Mouse (Mus musculus) liver, postnatal 0 days (tissue): ENCODE data around the gene Lin54. TPM values are rescaled to one million over a fixed set of nuclear protein-coding genes. Genes with fewer than 3 reads are reported as not detected.
"Not testable (repeated sequence)": the region's sequence is repeated elsewhere in the genome, so short reads cannot be mapped to it uniquely, and the experiment has no call there.

ENCODE experiments used
- ATAC-seq: fragments of 200-750 bp; cut with Nextera tagmentation; 2 replicates; pipeline ENCODE4 v1.8.0; 2017; ENCODE audit warnings: mild to moderate bottlenecking, moderate library complexity
- DNase-seq: peaks from one replicate; pipeline ENCODE4 v3.0.0-alpha.2; 2016
- H3K27ac ChIP-seq: fragments of 300-500 bp; sonication (generic); 2 replicates; pipeline ENCODE4 v1.5.1; 2014; ENCODE audit warnings: antibody characterized with exemption, moderate library complexity, mild to moderate bottlenecking, low read depth
- H3K27me3 ChIP-seq: fragments of 300-500 bp; sonication (generic); 2 replicates; pipeline ENCODE4 v1.6.1; 2014; ENCODE audit warnings: low read length, control low read depth, mixed read lengths; ENCODE audit not compliant: insufficient read depth
- H3K36me3 ChIP-seq: fragments of 300-500 bp; sonication (generic); replicated peaks from 2 replicates; pipeline ENCODE4 v1.6.1; 2014; ENCODE audit warnings: mild to moderate bottlenecking, control low read depth, low read length, moderate library complexity, mixed read lengths; ENCODE audit not compliant: insufficient read depth
- H3K4me1 ChIP-seq: fragments of 300-500 bp; sonication (generic); 2 replicates; pipeline ENCODE4 v1.6.1; 2014; ENCODE audit warnings: antibody characterized with exemption, mild to moderate bottlenecking, control low read depth; ENCODE audit not compliant: insufficient read depth
- H3K4me2 ChIP-seq: fragments of 300-500 bp; sonication (generic); 2 replicates; pipeline ENCODE4 v1.6.1; 2014; ENCODE audit warnings: low read depth, mild to moderate bottlenecking, low read length, moderate library complexity, mixed read lengths
- H3K4me3 ChIP-seq: fragments of 300-500 bp; sonication (generic); 2 replicates; pipeline ENCODE4 v1.5.1; 2014; ENCODE audit warnings: low read depth, low read length
- H3K9ac ChIP-seq: fragments of 300-500 bp; sonication (generic); replicated peaks from 2 replicates; pipeline ENCODE4 v1.6.1; 2014; ENCODE audit warnings: mild to moderate bottlenecking, moderate library complexity
- H3K9me3 ChIP-seq: fragments of 300-500 bp; sonication (generic); 2 replicates; pipeline ENCODE4 v1.6.1; 2016; ENCODE audit warnings: mild to moderate bottlenecking, control low read depth, low read length, mixed read lengths
- CTCF ChIP-seq: sonication (generic); IDR thresholded peaks from 2 replicates; pipeline ENCODE4 v1.5.1; 2016; ENCODE audit warnings: antibody characterized with exemption, low read depth
- EP300 ChIP-seq: IDR thresholded peaks from 2 replicates; pipeline ENCODE4 v1.6.1; 2016; ENCODE audit warnings: antibody characterized with exemption, low read depth, mild to moderate bottlenecking
- WGBS: fragments of 180-500 bp; shearing (Covaris S2); extraction: QIAGEN DNeasy Blood & Tissue Kit; methylation state at CpG from one replicate; pipeline ENCODE4 v1.1.7; 2014; ENCODE audit not compliant: insufficient replicate concordance; 5-methylcytosine and 5-hydroxymethylcytosine counted together
- polyA plus RNA-seq: library from polyadenylated mRNA; unstranded; fragments of >200 nt; fragmentation: Nextera tagmentation; extraction: Ambion mirVana; gene quantifications from 2 replicates; pipeline ENCODE4 v1.2.1, GENCODE M21; 2015

Lin54 gene
- polyA plus RNA-seq, 1 experiment from 2014 or later = 4.7 TPM

- H3K4me1 ChIP-seq = peaks cover 34% of the 10 kb centered on the region
- WGBS = under 1% methylated on average over 53 of the region's 53 CpGs
- DNase-seq = peak; percentile 94
Observed at GRCm38 (mm10) chr5:100429344-100430075, 70.9 kb downstream of the Lin54 start.

GRCm38 (mm10) chr5:100428734-100429343, 71.6 kb downstream of the Lin54 start:
- DNase-seq (no peak), ATAC-seq (peak; percentile 42)
- TF ChIP-seq CTCF (no peak), EP300 (no peak)
- Histone ChIP-seq H3K4me2 (peak overlapping the region; percentile 95), H3K9ac (peak overlapping the region; percentile 83), H3K27ac (peak overlapping the region; percentile 92), H3K4me3 (peak overlapping the region; percentile 69), H3K36me3 (peaks cover 17% of the 10 kb centered on the region), H3K27me3 (no peaks in the 10 kb centered on the region), H3K4me1 (peaks cover 34% of the 10 kb centered on the region), H3K9me3 (no peaks in the 10 kb centered on the region)
- under 1% methylated on average over 20 of the region's 20 CpGs for WGBS

More at GRCm38 (mm10) chr5:100429344-100430075, 70.9 kb downstream of the Lin54 start:
- Histone ChIP-seq H3K27ac (peak overlapping the region; percentile 92), H3K9me3 (no peaks in the 10 kb centered on the region), H3K4me2 (peak overlapping the region; percentile 95), H3K27me3 (no peaks in the 10 kb centered on the region), H3K9ac (peak overlapping the region; percentile 84), H3K36me3 (peaks cover 14% of the 10 kb centered on the region), H3K4me3 (peak overlapping the region; percentile 69)
- TF ChIP-seq CTCF = no peak
- TF ChIP-seq EP300 = peak; percentile 77
- peak; percentile 99 for ATAC-seq

GRCm38 (mm10) chr5:100428031-100428733, 72.3 kb downstream of the Lin54 start:
- H3K9ac ChIP-seq = peak overlapping the region; percentile 83
- peak overlapping the region; percentile 95 for H3K4me2 ChIP-seq
- H3K36me3 ChIP-seq = peaks cover 17% of the 10 kb centered on the region
- peaks cover 38% of the 10 kb centered on the region for H3K4me1 ChIP-seq
- H3K27ac ChIP-seq = no peak overlapping the region
- no peak for ATAC-seq
- 6% methylated on average over 5 of the region's 5 CpGs for WGBS
- no peaks in the 10 kb centered on the region for H3K27me3 ChIP-seq
- TF ChIP-seq EP300 (0 out of 2 replicates have a peak, but pooled peaks have one; percentile 21), CTCF (no peak)
- DNase-seq = no peak
- H3K9me3 ChIP-seq = no peaks in the 10 kb centered on the region
- peak overlapping the region; percentile 69 for H3K4me3 ChIP-seq

- no peak for TF ChIP-seq CTCF
- TF ChIP-seq EP300 = no peak
- no peaks in the 10 kb centered on the region for H3K9me3 ChIP-seq
- peak overlapping the region; percentile 69 for H3K4me3 ChIP-seq
- H3K4me2 ChIP-seq = peak overlapping the region; percentile 95
- H3K4me1 ChIP-seq = peaks cover 38% of the 10 kb centered on the region
- peak overlapping the region; percentile 83; the same call in 1 of the 2 replicates for H3K9ac ChIP-seq
- DNase-seq = no peak
- no peak for ATAC-seq
- 47% methylated on average over 9 of the region's 9 CpGs for WGBS
- H3K36me3 ChIP-seq = peaks cover 23% of the 10 kb centered on the region
- no peaks in the 10 kb centered on the region for H3K27me3 ChIP-seq
- no peak overlapping the region for H3K27ac ChIP-seq
Observed at GRCm38 (mm10) chr5:100427276-100427675, 73.2 kb downstream of the Lin54 start.

GRCm38 (mm10) chr5:100425823-100426222, 74.6 kb downstream of the Lin54 start:
- not testable (repeated sequence) for H3K4me3 ChIP-seq, DNase-seq, H3K27me3 ChIP-seq, H3K9ac ChIP-seq, H3K4me2 ChIP-seq, H3K27ac ChIP-seq, ATAC-seq, H3K9me3 ChIP-seq
- H3K36me3 ChIP-seq = peaks cover 38% of the 10 kb centered on the region
- 87% methylated on average over 2 of the region's 2 CpGs for WGBS
- peaks cover 34% of the 10 kb centered on the region for H3K4me1 ChIP-seq

- peaks cover 47% of the 10 kb centered on the region for H3K36me3 ChIP-seq
- no peak for ATAC-seq
- no peak overlapping the region for H3K9ac ChIP-seq
- no peak overlapping the region for H3K4me3 ChIP-seq
- 67% methylated on average over 3 of the region's 3 CpGs for WGBS
- no peak overlapping the region for H3K27ac ChIP-seq
- TF ChIP-seq CTCF (no peak), EP300 (no peak)
- no peak overlapping the region for H3K4me2 ChIP-seq
- no peaks in the 10 kb centered on the region for H3K9me3 ChIP-seq
- no peaks in the 10 kb centered on the region for H3K27me3 ChIP-seq
- DNase-seq = no peak
- peaks cover 27% of the 10 kb centered on the region for H3K4me1 ChIP-seq
Observed at GRCm38 (mm10) chr5:100424252-100424651, 76.2 kb downstream of the Lin54 start.
